Mouse (Mus musculus) thymus, adult 2 months (tissue): Measurements from ENCODE around the gene Ciz1.

ENCODE experiments used
- CTCF ChIP-seq: fragments of 200-500 bp; IDR thresholded peaks from 2 replicates; pipeline ENCODE4 v1.5.1; 2012; ENCODE audit warnings: mild to moderate bottlenecking, control low read depth, low read length, moderate library complexity, borderline replicate concordance; ENCODE audit not compliant: control insufficient read depth, poor library complexity, insufficient read depth; ENCODE audit errors: extremely low read depth
- POLR2A ChIP-seq: fragments of 200-500 bp; IDR thresholded peaks from 2 replicates; pipeline ENCODE4 v1.6.1; 2012; ENCODE audit warnings: mild to moderate bottlenecking, low read length, control low read depth, moderate library complexity; ENCODE audit not compliant: control insufficient read depth, poor library complexity, insufficient read depth; ENCODE audit errors: extremely low read depth

DNA sequence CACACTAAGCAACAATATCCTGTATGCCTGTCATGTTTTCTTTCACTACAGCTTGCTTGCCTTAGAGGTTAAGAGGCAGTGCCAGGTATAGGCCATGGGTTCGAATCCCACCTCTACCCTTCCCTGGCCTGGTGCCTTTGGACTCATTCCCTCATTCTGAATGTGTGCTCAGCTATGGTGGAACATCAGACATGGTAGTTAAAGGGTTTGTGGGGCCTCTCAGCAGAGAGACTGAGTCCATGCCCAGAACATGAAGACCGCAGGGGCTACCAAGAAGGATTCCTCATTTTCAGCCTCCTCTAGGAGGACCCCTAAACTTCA, 8.8 kb upstream of the Ciz1 start:
- TF ChIP-seq POLR2A (no peak), CTCF (no peak)
